Mouse (Mus musculus): ENCODE results near the gene Atp4b. TPM values are rescaled to one million over a fixed set of nuclear protein-coding genes. Genes with fewer than 3 reads are reported as not detected.
"Not testable (repeated sequence)": the region's sequence is repeated elsewhere in the genome, so short reads cannot be mapped to it uniquely, and the experiment has no call there.

The Atp4b gene
- polyA plus RNA-seq, 1 experiment from 2014 or later = 0.19 TPM

DNA sequence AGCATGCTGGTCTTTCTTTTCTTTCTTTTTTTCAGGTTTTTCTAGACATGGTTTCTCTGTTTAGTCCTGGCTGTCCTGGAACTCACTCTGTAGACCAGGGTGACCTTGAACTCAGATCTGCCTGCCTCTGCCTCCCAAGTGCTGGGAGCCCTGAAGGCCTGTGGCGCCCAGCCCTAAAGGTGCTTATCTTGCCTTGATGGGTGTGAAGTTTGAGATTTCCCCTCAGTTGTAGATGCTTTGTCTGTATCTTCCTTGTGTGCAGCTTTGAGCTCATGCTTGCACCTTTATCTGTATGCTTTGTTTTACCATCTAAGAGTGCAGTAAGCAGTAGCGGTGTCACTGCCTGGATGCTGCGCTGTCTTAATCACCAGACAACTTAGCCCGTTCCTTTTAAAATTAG is 53.5 kb downstream of the Atp4b start:
- ATAC-seq (ENCODE audit: low read depth) = no peak

DNA sequence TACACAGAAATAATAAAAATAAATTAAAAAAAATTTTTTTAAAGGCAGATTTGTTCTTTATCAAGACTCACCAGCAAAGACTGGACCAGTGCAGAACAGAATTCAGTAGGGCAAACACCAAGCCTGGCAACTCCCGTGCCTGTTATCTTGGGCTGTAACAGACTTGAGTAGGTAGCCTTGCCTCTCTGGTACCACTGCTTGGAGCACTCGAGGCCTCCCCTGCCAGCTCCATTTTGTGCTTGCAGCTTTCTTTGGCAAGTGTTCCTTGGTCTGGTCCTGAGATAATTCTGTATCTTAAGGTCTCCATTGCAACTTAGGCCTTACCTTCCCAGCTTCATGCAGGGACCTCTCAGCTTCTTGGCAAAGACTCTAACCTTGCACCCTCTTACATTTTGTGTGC is 54.3 kb downstream of the Atp4b start:
- no peaks in the 10 kb centered on the region for H3K9me3 ChIP-seq (replicated peaks; ENCODE audit: control insufficient read depth, low read length)
- no peak overlapping the region for H3K9ac ChIP-seq (ENCODE audit: low read depth, low read length)
- 17% methylated on average over 2 of the region's 2 CpGs for WGBS (ENCODE audit: insufficient replicate concordance)
- no peak overlapping the region for H3K27ac ChIP-seq (ENCODE audit: low read length)
- H3K4me2 ChIP-seq (ENCODE audit: low read depth, low read length) = no peak overlapping the region
- H3K4me1 ChIP-seq (ENCODE audit: control insufficient read depth, low read depth, low read length) = peaks cover 40% of the 10 kb centered on the region
- no peak for ATAC-seq (ENCODE audit: low read depth)
- H3K27me3 ChIP-seq (ENCODE audit: control insufficient read depth, insufficient read depth, low read depth, low read length) = no peaks in the 10 kb centered on the region
- H3K4me3 ChIP-seq (ENCODE audit: low read depth, low read length) = no peak overlapping the region
- H3K36me3 ChIP-seq (ENCODE audit: control insufficient read depth, insufficient read depth) = peaks cover 42% of the 10 kb centered on the region

More for the DNA sequence above, 53.5 kb downstream of the Atp4b start:
- H3K27ac ChIP-seq (ENCODE audit: low read length) = no peak overlapping the region
- H3K27me3 ChIP-seq (ENCODE audit: control insufficient read depth, insufficient read depth, low read depth, low read length) = no peaks in the 10 kb centered on the region
- H3K4me3 ChIP-seq (ENCODE audit: low read depth, low read length) = no peak overlapping the region
- H3K9me3 ChIP-seq (replicated peaks; ENCODE audit: control insufficient read depth, low read length) = no peaks in the 10 kb centered on the region
- H3K4me1 ChIP-seq (ENCODE audit: control insufficient read depth, low read depth, low read length) = peaks cover 34% of the 10 kb centered on the region
- H3K36me3 ChIP-seq (ENCODE audit: control insufficient read depth, insufficient read depth) = peaks cover 49% of the 10 kb centered on the region
- WGBS (ENCODE audit: insufficient replicate concordance) = 57% methylated on average over 4 of the region's 4 CpGs
- H3K4me2 ChIP-seq (ENCODE audit: low read depth, low read length) = no peak overlapping the region
- H3K9ac ChIP-seq (ENCODE audit: low read depth, low read length) = no peak overlapping the region

DNA sequence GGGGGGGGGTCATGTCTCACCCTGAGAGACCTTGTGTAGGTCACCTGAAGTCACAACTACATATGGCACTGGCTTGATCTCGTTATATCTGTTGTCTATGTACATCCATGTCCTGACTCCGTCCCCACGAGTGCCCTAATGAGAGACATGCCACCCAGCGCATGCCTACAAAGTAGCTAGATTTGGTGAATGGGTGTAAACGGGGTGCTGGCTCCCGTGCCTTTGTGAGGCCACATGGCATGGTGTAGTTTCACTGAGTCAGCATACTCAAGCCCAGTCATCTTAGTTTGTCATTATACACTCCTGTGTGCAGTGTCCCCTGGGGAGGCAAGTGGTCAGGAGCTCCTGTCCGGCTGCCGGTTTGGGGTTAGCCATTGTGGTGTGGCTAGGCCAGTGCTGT is 56.0 kb downstream of the Atp4b start:
- Histone ChIP-seq H3K9ac (ENCODE audit: low read depth, low read length) (peak overlapping the region; percentile 95), H3K4me3 (ENCODE audit: low read depth, low read length) (peak overlapping the region; percentile 85)

DNA sequence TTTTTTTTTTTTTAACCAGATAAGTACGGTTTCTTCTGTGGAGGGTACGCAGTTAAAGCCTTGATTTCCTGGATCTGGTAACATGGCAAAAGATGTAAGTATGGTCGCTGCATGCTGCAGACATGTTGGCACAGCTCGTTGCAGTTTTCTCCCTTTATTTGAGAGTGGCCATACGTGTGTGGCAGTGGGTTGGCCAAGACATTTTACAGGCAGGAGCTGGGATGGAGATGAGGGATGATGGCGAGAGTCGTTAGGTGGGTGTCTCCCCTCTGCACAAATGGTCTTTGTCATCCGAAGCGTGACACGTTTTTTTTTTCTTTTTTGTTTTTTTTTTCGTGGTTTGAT is 57.0 kb downstream of the Atp4b start:
- ATAC-seq (ENCODE audit: low read depth) = no peak
- H3K4me2 ChIP-seq (ENCODE audit: low read depth, low read length) = peak overlapping the region; percentile 92
- peak overlapping the region; percentile 79; the same call in 1 of the 2 replicates for H3K27ac ChIP-seq (ENCODE audit: low read length)
- H3K4me1 ChIP-seq (ENCODE audit: control insufficient read depth, low read depth, low read length) = peaks cover 40% of the 10 kb centered on the region
- 2% methylated on average over 11 of the region's 11 CpGs for WGBS (ENCODE audit: insufficient replicate concordance)
- peak overlapping the region; percentile 95 for H3K9ac ChIP-seq (ENCODE audit: low read depth, low read length)
- peaks cover 24% of the 10 kb centered on the region for H3K36me3 ChIP-seq (ENCODE audit: control insufficient read depth, insufficient read depth)
- no peaks in the 10 kb centered on the region for H3K9me3 ChIP-seq (replicated peaks; ENCODE audit: control insufficient read depth, low read length)
- H3K27me3 ChIP-seq (ENCODE audit: control insufficient read depth, insufficient read depth, low read depth, low read length) = no peaks in the 10 kb centered on the region
- H3K4me3 ChIP-seq (ENCODE audit: low read depth, low read length) = peak overlapping the region; percentile 85

More for the DNA sequence above, 56.0 kb downstream of the Atp4b start:
- ATAC-seq (ENCODE audit: low read depth) = no peak
- no peaks in the 10 kb centered on the region for H3K27me3 ChIP-seq (ENCODE audit: control insufficient read depth, insufficient read depth, low read depth, low read length)
- H3K4me1 ChIP-seq (ENCODE audit: control insufficient read depth, low read depth, low read length) = peaks cover 40% of the 10 kb centered on the region
- 69% methylated on average over 8 of the region's 8 CpGs for WGBS (ENCODE audit: insufficient replicate concordance)
- H3K36me3 ChIP-seq (ENCODE audit: control insufficient read depth, insufficient read depth) = peaks cover 28% of the 10 kb centered on the region
- H3K9me3 ChIP-seq (replicated peaks; ENCODE audit: control insufficient read depth, low read length) = no peaks in the 10 kb centered on the region
- H3K27ac ChIP-seq (ENCODE audit: low read length) = no peak overlapping the region
- H3K4me2 ChIP-seq (ENCODE audit: low read depth, low read length) = peak overlapping the region; percentile 92

DNA sequence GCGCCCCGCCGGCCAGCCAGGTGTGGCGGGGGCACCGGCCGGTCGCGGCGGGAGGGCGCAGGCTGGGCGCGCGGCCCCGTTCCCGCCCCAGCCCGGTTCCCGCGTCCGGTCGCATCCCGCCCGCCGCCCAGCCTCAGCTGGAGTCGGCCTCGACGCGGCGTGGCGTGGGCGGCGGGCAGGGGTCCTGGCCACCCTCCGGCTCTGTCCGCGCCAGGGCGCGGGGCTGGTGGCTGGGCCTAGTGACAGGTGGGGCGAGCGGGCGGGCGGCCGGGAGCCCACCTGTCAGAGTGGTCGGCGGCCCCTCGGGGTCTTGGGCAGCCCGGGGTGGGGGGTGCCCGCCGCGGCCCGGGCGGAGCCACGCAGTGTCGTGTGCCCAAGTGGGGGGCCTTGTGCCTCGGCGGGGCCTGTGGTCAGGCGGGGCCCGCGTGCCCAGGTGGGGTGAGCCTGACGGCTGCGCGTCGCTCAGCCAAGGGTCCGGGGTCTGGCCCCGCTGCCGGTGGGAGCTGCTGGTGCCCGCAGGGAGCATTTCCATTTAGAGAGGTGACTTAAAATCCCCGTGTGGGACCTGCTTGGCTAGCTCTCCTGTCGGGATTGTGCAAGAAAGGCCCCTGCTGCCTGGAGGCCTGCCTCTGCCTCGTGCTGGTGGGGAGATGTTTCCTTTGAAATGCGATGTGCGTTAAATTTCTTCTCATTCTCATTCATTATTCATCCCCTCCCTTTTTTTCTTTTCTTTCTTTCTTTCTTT is 57.6 kb downstream of the Atp4b start:
- Histone ChIP-seq H3K4me3 (ENCODE audit: low read depth, low read length) (peak overlapping the region; percentile 85), H3K27ac (ENCODE audit: low read length) (peak overlapping the region; percentile 79)

DNA sequence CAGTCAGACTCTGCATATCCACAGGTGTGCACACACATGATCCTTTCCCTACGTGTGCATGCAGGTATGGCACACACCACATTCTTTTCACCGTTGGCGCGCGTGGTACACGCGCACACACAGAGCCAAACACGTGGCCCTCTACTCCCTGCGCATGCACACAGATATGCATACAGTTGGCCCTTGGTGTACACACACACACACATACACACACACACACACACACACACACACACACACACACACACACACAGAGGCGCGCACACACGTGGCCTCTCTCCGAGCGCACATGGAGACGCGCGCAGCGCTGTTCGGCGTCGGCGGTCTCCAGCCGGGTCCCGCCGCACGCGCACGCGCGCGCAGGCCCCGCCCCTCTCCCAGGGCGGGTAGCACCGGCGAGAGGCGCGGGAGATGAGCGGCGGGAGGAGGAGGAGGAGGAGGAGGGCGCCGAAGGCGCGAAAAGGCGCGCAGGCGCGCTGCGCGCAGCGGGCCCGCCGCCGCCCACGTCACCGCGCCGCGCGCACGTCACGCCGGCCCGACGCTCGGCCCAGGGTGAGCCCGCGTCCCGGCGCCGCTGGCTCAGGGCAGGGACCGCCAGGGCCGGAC is 58.3 kb downstream of the Atp4b start, which contains the start of gene Tfdp1:
TSS of gene Tfdp1 (plus strand) at position 497 of the 606 bp plus-strand sequence.
- H3K4me3 ChIP-seq (ENCODE audit: low read depth, low read length) = peak within 1 kb of the TSS; percentile 85
- peaks cover 40% of the 10 kb centered on the region for H3K4me1 ChIP-seq (ENCODE audit: control insufficient read depth, low read depth, low read length)
- no peaks in the 10 kb centered on the region for H3K27me3 ChIP-seq (ENCODE audit: control insufficient read depth, insufficient read depth, low read depth, low read length)
- peak within 1 kb of the TSS; percentile 79 for H3K27ac ChIP-seq (ENCODE audit: low read length)
- peak within 1 kb of the TSS; percentile 92 for H3K4me2 ChIP-seq (ENCODE audit: low read depth, low read length)
- H3K9me3 ChIP-seq (replicated peaks; ENCODE audit: control insufficient read depth, low read length) = no peaks in the 10 kb centered on the region
- peak; percentile 94 for ATAC-seq (ENCODE audit: low read depth)
- peaks cover 12% of the 10 kb centered on the region for H3K36me3 ChIP-seq (ENCODE audit: control insufficient read depth, insufficient read depth)
- peak within 1 kb of the TSS; percentile 95 for H3K9ac ChIP-seq (ENCODE audit: low read depth, low read length)
- under 1% methylated on average over 38 of the region's 72 CpGs for WGBS (ENCODE audit: insufficient replicate concordance)

More for the DNA sequence above, 57.6 kb downstream of the Atp4b start:
- H3K36me3 ChIP-seq (ENCODE audit: control insufficient read depth, insufficient read depth) = peaks cover 19% of the 10 kb centered on the region
- peaks cover 40% of the 10 kb centered on the region for H3K4me1 ChIP-seq (ENCODE audit: control insufficient read depth, low read depth, low read length)
- peak overlapping the region; percentile 92 for H3K4me2 ChIP-seq (ENCODE audit: low read depth, low read length)
- no peaks in the 10 kb centered on the region for H3K27me3 ChIP-seq (ENCODE audit: control insufficient read depth, insufficient read depth, low read depth, low read length)
- no peaks in the 10 kb centered on the region for H3K9me3 ChIP-seq (replicated peaks; ENCODE audit: control insufficient read depth, low read length)
- H3K9ac ChIP-seq (ENCODE audit: low read depth, low read length) = peak overlapping the region; percentile 95
- ATAC-seq (ENCODE audit: low read depth) = peak; percentile 45
- under 1% methylated on average over 62 of the region's 70 CpGs for WGBS (ENCODE audit: insufficient replicate concordance)

DNA sequence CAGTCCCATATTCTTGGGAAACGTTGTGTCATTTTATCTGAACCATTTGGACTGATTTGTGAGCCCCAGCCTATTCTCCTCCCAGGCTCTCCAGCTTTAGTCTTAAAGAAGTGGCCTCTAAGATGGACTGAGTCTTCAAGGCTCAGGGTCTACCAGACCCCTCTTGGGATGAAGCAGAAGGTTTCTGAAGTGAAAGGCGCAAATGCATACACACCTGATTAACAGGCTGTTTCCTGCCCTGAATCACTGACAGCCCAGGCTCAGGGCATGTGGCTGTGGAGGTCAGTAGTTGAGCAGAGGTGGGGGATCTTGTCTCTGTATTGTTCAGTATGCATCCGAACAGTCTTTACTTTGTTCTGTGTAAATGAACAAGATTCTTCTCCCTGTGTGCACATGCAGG is 58.9 kb downstream of the Atp4b start:
- Histone ChIP-seq H3K27me3 (ENCODE audit: control insufficient read depth, insufficient read depth, low read depth, low read length) (no peaks in the 10 kb centered on the region), H3K27ac (ENCODE audit: low read length) (peak overlapping the region; percentile 54; the same call in 1 of the 2 replicates), H3K4me1 (ENCODE audit: control insufficient read depth, low read depth, low read length) (peaks cover 33% of the 10 kb centered on the region), H3K4me3 (ENCODE audit: low read depth, low read length) (no peak overlapping the region), H3K4me2 (ENCODE audit: low read depth, low read length) (peak overlapping the region; percentile 92; the same call in 1 of the 2 replicates), H3K9ac (ENCODE audit: low read depth, low read length) (0 out of 2 replicates have a peak overlapping the region, but pooled peaks have one; percentile 5), H3K9me3 (replicated peaks; ENCODE audit: control insufficient read depth, low read length) (no peaks in the 10 kb centered on the region), H3K36me3 (ENCODE audit: control insufficient read depth, insufficient read depth) (peaks cover 10% of the 10 kb centered on the region)
- ATAC-seq (ENCODE audit: low read depth) = no peak
- 45% methylated on average over 3 of the region's 3 CpGs for WGBS (ENCODE audit: insufficient replicate concordance)

DNA sequence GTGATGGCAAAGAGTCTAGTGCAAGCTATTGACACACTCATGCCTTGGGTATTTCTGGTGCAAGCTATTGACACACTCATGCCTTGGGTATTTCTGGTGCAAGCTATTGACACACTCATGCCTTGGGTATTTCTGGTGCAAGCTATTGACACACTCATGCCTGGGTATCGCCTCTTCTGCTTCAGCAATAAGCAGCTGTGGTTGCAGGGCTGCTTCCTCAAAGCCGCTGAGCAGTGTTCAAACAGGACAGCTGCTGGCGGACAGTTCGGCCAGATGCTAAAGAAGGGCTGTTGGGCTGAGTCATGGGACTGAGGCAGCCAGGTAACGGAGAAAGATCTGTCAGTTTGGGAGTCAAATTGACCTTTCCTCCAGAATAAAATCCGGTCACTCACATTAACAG is 59.4 kb downstream of the Atp4b start:
- H3K4me3 ChIP-seq (ENCODE audit: low read depth, low read length); H3K9ac ChIP-seq (ENCODE audit: low read depth, low read length); H3K9me3 ChIP-seq (replicated peaks; ENCODE audit: control insufficient read depth, low read length); H3K27me3 ChIP-seq (ENCODE audit: control insufficient read depth, insufficient read depth, low read depth, low read length); ATAC-seq (ENCODE audit: low read depth); H3K4me2 ChIP-seq (ENCODE audit: low read depth, low read length); H3K36me3 ChIP-seq (ENCODE audit: control insufficient read depth, insufficient read depth): not testable (repeated sequence)
- peaks cover 29% of the 10 kb centered on the region for H3K4me1 ChIP-seq (ENCODE audit: control insufficient read depth, low read depth, low read length)
- peak overlapping the region; percentile 54; the same call in 1 of the 2 replicates for H3K27ac ChIP-seq (ENCODE audit: low read length)
- whole genome bisulfite sequencing (ENCODE audit: insufficient replicate concordance) = 38% methylated on average over 6 of the region's 6 CpGs

Data from liver, embryonic 16.5 days (tissue).